Comparison of ENCODE assay signal across 12 mouse cellular contexts in the genomic region with DNA sequence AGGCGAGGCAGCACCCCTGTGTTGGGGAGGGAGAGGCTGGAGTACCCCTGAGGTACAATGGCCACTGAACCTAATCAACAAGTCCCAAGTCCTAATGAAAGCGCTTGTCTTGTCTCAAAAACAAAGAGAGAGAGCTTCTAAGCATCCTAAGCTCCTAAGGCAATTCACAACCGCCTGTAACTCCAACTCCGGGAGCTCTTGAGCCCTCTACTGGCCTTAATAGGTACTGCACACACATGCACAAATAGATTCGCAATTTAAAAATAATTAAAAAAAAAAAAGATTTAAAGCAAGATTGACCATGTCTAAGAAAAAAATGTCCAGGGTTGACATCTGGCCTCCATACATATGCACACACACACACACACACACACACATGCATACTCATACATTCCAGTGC. TPM values are rescaled to one million over a fixed set of nuclear protein-coding genes. Genes with fewer than 3 reads are reported as not detected.
DNase-seq lines count a peak whose midpoint lies in the region; ATAC-seq and TF ChIP-seq lines count a peak whose summit lies in the region.
"Had no signal": no experiment of that assay in that cellular context is flagged by ENCODE, and none has a peak within 500 bp of the region (broad histone marks: within the 10 kb centered on the region; RNA-seq: fewer than 3 reads in every experiment).

No protein-coding gene starts in this region.

- TF ChIP-seq EP300 in CH12.LX (IDR thresholded peaks at IDR 0.05; ENCODE audit: low read length): no peak

- H3K4me1 ChIP-seq in CH12.LX (ENCODE audit: control insufficient read depth in 1 of 2, insufficient read depth in 2 of 2): no peaks in the 10 kb centered on the region
- H3K4me1 ChIP-seq in hindbrain, postnatal 0 days (ENCODE audit: insufficient read depth, low read length): no peaks in the 10 kb centered on the region
- H3K4me1 ChIP-seq: lung, embryonic 15.5 days had no signal

- WGBS in hindbrain, postnatal 0 days: 52% methylated on average over 5 of the region's 5 CpGs

- TF ChIP-seq POLR2A in CH12.LX (IDR thresholded peaks at IDR 0.05; ENCODE audit: low read depth, low read length): no peak

- TF ChIP-seq CTCF in layer of hippocampus, adult 2 months (conservative IDR thresholded peaks at IDR 0.05): peak; percentile 73
- TF ChIP-seq CTCF in CH12.LX (conservative IDR thresholded peaks at IDR 0.05 in 1 of 2, IDR thresholded peaks at IDR 0.05 in 1 of 2; ENCODE audit: low read depth in 2 of 2, low read length in 2 of 2): peak; percentile 86 to 94
- peak; percentile 74 for TF ChIP-seq CTCF in hindbrain, postnatal 0 days (IDR thresholded peaks at IDR 0.05; ENCODE audit: low read depth)

- peaks cover 45% of the 10 kb centered on the region for H3K27me3 ChIP-seq in CH12.LX (replicated peaks)
- no peaks in the 10 kb centered on the region for H3K27me3 ChIP-seq in hindbrain, postnatal 0 days (ENCODE audit: insufficient read depth, low read length)
- H3K27me3 ChIP-seq: lung, embryonic 15.5 days had no signal

- H3K4me2 ChIP-seq in CH12.LX (ENCODE audit: insufficient read depth, low read depth, poor library complexity, severe bottlenecking): no peak overlapping the region
- no peak overlapping the region for H3K4me2 ChIP-seq in hindbrain, postnatal 0 days (ENCODE audit: low read depth, low read length)
- H3K4me2 ChIP-seq: lung, embryonic 15.5 days had no signal

- in situ Hi-C loops in CH12.LX (cut with MboI; ENCODE audit: low pct_ligation_motif_present, low pct_unique_long_range_greater_than_20kb, low sequenced_read_pairs): no loop called here

- H3K9me3 ChIP-seq in CH12.LX (replicated peaks; ENCODE audit: low read length): peaks cover 2% of the 10 kb centered on the region
- H3K9me3 ChIP-seq in hindbrain, postnatal 0 days (ENCODE audit: low read length): no peaks in the 10 kb centered on the region
- H3K9me3 ChIP-seq: lung, embryonic 15.5 days had no signal

- no peak overlapping the region for H3K9ac ChIP-seq in CH12.LX (ENCODE audit: insufficient read depth, low read depth)
- no peak overlapping the region for H3K9ac ChIP-seq in hindbrain, postnatal 0 days (replicated peaks; ENCODE audit: low read length)
- H3K9ac ChIP-seq: lung, embryonic 15.5 days had no signal

- TF ChIP-seq RAD21 in CH12.LX (IDR thresholded peaks at IDR 0.05; ENCODE audit: low read depth, low read length): peak; percentile 76

- no peaks in the 10 kb centered on the region for H3K36me3 ChIP-seq in CH12.LX (replicated peaks in 1 of 2; ENCODE audit: control insufficient read depth in 1 of 2, insufficient read depth in 1 of 2, low read length in 1 of 2)
- H3K36me3 ChIP-seq in hindbrain, postnatal 0 days (ENCODE audit: insufficient read depth, low read length): no peaks in the 10 kb centered on the region
- H3K36me3 ChIP-seq: lung, embryonic 15.5 days had no signal

- intact Hi-C loops in left cerebral cortex, postnatal 10 days (cut with DNase I): no loop called here

- H3K4me3 ChIP-seq in layer of hippocampus, adult 2 months: no peak overlapping the region
- H3K4me3 ChIP-seq in CH12.LX (replicated peaks in 1 of 3; ENCODE audit: low read depth in 2 of 3, low read length in 2 of 3, poor library complexity in 1 of 3): no peak overlapping the region
- no peak overlapping the region for H3K4me3 ChIP-seq in hindbrain, postnatal 0 days (ENCODE audit: low read length)
- H3K4me3 ChIP-seq: lung, embryonic 15.5 days had no signal

- H3K27ac ChIP-seq in layer of hippocampus, adult 2 months: no peak overlapping the region
- H3K27ac ChIP-seq in CH12.LX (ENCODE audit: insufficient read depth, low read depth): no peak overlapping the region
- no peak overlapping the region for H3K27ac ChIP-seq in hindbrain, postnatal 0 days
- H3K27ac ChIP-seq: lung, embryonic 15.5 days had no signal

- dilution Hi-C loops in CH12.LX (cut with MboI; ENCODE audit: extremely low pct_ligation_motif_present, extremely low pct_unique_long_range_greater_than_20kb, low sequenced_read_pairs): no loop called here

- no peaks in the 10 kb centered on the region for H3K79me2 ChIP-seq in CH12.LX (replicated peaks; ENCODE audit: control insufficient read depth, extremely low read depth, insufficient read depth, poor library complexity, severe bottlenecking)

- no peak for DNase-seq in layer of hippocampus, adult 2 months (ENCODE audit: low spot score in 2 of 2)
- DNase-seq in layer of hippocampus, adult 9-11 months: no peak
- DNase-seq in CH12.LX (ENCODE audit: extremely low read depth) (peak; percentile 58), NIH3T3 (ENCODE audit: low read depth) (peak; percentile 58)
- peak; percentile 54 for DNase-seq in hindbrain, postnatal 0 days (ENCODE audit: low spot score)
- no peak for DNase-seq in urinary bladder, postnatal 14 days (ENCODE audit: low spot score)
- no peak for DNase-seq in left cerebral cortex, postnatal 10 days (ENCODE audit: extremely low spot score in 1 of 2, low spot score in 2 of 2)
- DNase-seq: kidney, adult 8-10 months; right cerebral cortex, postnatal 14 days had no signal

- ATAC-seq in hindbrain, postnatal 0 days: no peak

TF ChIP-seq in CH12.LX, 34 proteins besides CTCF, POLR2A, EP300 and RAD21:
- TF ChIP-seq ZC3H11A (IDR thresholded peaks at IDR 0.05; ENCODE audit: low read depth, low read length) (peak; percentile 34; the same call in 1 of the 2 replicates), SIN3A (IDR thresholded peaks at IDR 0.05; ENCODE audit: low read length) (no peak), SMC3 (IDR thresholded peaks at IDR 0.05; ENCODE audit: low read depth, low read length) (peak; percentile 86), MAFK (IDR thresholded peaks at IDR 0.05; ENCODE audit: insufficient replicate concordance, low read length) (no peak), CHD1 (IDR thresholded peaks at IDR 0.05; ENCODE audit: low read depth, low read length) (no peak)

RNA-seq across cellular contexts. Expression of a gene that starts 8.2 kb away (rescaled TPM):
- total RNA-seq in layer of hippocampus, adult 2 months (2021): not detected
- total RNA-seq in CH12.LX (2012; rRNA removed): not detected in 2 replicates
- not detected in 2 replicates for total RNA-seq in CH12.LX (2014; rRNA removed)
- 0.10 TPM in 1 of 2 replicates, not detected in the other for polyA plus RNA-seq in CH12.LX (2012; ENCODE audit: insufficient read length, low read depth)
- 0.68 and 0.89 TPM in 2 replicates for total RNA-seq in hindbrain, postnatal 0 days (2014; rRNA removed)
- 1.6 and 2.2 TPM in 2 replicates for polyA plus RNA-seq in hindbrain, postnatal 0 days (2015; fragmentation: Nextera tagmentation; extraction: Ambion mirVana)
- total RNA-seq in left cerebral cortex, postnatal 10 days (2021): under 1 TPM; 0.36 to 0.77 TPM
- polyA plus RNA-seq: lung, embryonic 15.5 days had no signal

RNA-seq across cellular contexts. Expression of a gene that starts 8.6 kb away (rescaled TPM):
- total RNA-seq in layer of hippocampus, adult 2 months (2021): not detected
- total RNA-seq in CH12.LX (2012; rRNA removed) (0.17 and 0.34 TPM in 2 replicates), CH12.LX (2014; rRNA removed) (not detected in 2 replicates)
- polyA plus RNA-seq in CH12.LX (2012; ENCODE audit: insufficient read length, low read depth): not detected in 2 replicates
- total RNA-seq in hindbrain, postnatal 0 days (2014; rRNA removed): not detected in 2 replicates
- not detected in 2 replicates for polyA plus RNA-seq in hindbrain, postnatal 0 days (2015; fragmentation: Nextera tagmentation; extraction: Ambion mirVana)
- total RNA-seq in left cerebral cortex, postnatal 10 days (2021): not detected
- total RNA-seq: adrenal gland, postnatal 4 days had no signal
- polyA plus RNA-seq: frontal cortex, adult 2 months; lung, embryonic 15.5 days had no signal

RNA-seq across cellular contexts. Expression of a gene that starts 13.7 kb away (rescaled TPM):
- total RNA-seq in layer of hippocampus, adult 2 months (2021): not detected
- total RNA-seq in CH12.LX (2012; rRNA removed) (not detected in 2 replicates), CH12.LX (2014; rRNA removed) (not detected in 2 replicates)
- polyA plus RNA-seq in CH12.LX (2012; ENCODE audit: insufficient read length, low read depth): not detected in 2 replicates
- not detected in 2 replicates for total RNA-seq in hindbrain, postnatal 0 days (2014; rRNA removed)
- polyA plus RNA-seq in hindbrain, postnatal 0 days (2015; fragmentation: Nextera tagmentation; extraction: Ambion mirVana): not detected in 2 replicates
- total RNA-seq in left cerebral cortex, postnatal 10 days (2021): not detected
- total RNA-seq: adrenal gland, postnatal 4 days had no signal
- polyA plus RNA-seq: frontal cortex, adult 2 months; lung, embryonic 15.5 days had no signal

RNA-seq across cellular contexts. Expression of a gene that starts 30.5 kb away (rescaled TPM):
- total RNA-seq in layer of hippocampus, adult 2 months (2021): 1 to 10 TPM; 5.7 to 5.9 TPM
- total RNA-seq in CH12.LX (2012; rRNA removed) (17.9 and 24.4 TPM in 2 replicates), CH12.LX (2014; rRNA removed) (16.9 and 20.4 TPM in 2 replicates)
- 26.3 and 27.7 TPM in 2 replicates for polyA plus RNA-seq in CH12.LX (2012; ENCODE audit: insufficient read length, low read depth)
- total RNA-seq in hindbrain, postnatal 0 days (2014; rRNA removed): 10.2 and 17.4 TPM in 2 replicates
- 8.0 and 8.4 TPM in 2 replicates for polyA plus RNA-seq in hindbrain, postnatal 0 days (2015; fragmentation: Nextera tagmentation; extraction: Ambion mirVana)
- total RNA-seq in left cerebral cortex, postnatal 10 days (2021): 1 to 10 TPM; 4.6 to 5.0 TPM

RNA-seq across cellular contexts. Expression of a gene that starts 37.3 kb away (rescaled TPM):
- not detected for total RNA-seq in layer of hippocampus, adult 2 months (2021)
- not detected in 2 replicates for total RNA-seq in CH12.LX (2012; rRNA removed)
- not detected in 2 replicates for total RNA-seq in CH12.LX (2014; rRNA removed)
- not detected in 2 replicates for polyA plus RNA-seq in CH12.LX (2012; ENCODE audit: insufficient read length, low read depth)
- total RNA-seq in hindbrain, postnatal 0 days (2014; rRNA removed): 0.29 and 0.37 TPM in 2 replicates
- 0.16 TPM in 1 of 2 replicates, not detected in the other for polyA plus RNA-seq in hindbrain, postnatal 0 days (2015; fragmentation: Nextera tagmentation; extraction: Ambion mirVana)
- total RNA-seq in left cerebral cortex, postnatal 10 days (2021): under 1 TPM in 1 of 2 experiments, not detected in 1; 0.22 TPM
- total RNA-seq: adrenal gland, postnatal 4 days had no signal
- polyA plus RNA-seq: lung, embryonic 15.5 days had no signal

Comparison
In these comparisons a context has a peak if more than half of its experiments do, and no peak if none do; other contexts are left out.
1. DNase-seq: peak in CH12.LX (single experiment), NIH3T3 (single experiment) and hindbrain, postnatal 0 days (single experiment); none in layer of hippocampus, adult 2 months (0 of 2), layer of hippocampus, adult 9-11 months (single experiment), urinary bladder, postnatal 14 days (single experiment) and left cerebral cortex, postnatal 10 days (0 of 2).
2. Peak in every context shown above with its lines, with median percentiles within 50 percentile points of each other: CTCF ChIP-seq.